In the genomic region with DNA sequence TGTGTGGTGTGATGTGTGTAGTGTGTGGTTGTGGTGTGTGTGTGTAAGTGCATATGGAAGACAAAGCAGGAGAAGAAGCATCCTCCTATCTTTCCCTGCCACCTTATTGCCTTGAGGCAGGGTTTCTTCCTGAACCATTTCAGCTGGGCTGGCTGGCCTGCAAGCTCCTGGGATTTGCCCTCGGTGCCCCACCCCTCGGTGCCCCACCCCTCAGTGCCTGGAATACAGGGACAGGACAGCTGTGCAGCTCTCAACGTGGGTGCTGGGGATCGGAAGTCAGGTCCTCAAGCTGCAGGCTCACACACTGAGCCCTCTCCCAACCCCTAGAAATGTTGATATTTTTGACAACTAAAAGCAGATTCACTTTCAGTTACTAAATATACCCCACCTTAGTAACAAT, we compare ENCODE assay signal across 29 mouse cellular contexts. TPM values are rescaled to one million over a fixed set of nuclear protein-coding genes. Genes with fewer than 3 reads are reported as not detected.
DNase-seq lines count a peak whose midpoint lies in the region; ATAC-seq lines count a peak whose summit lies in the region.
"Had no signal": no experiment of that assay in that cellular context is flagged by ENCODE, and none has a peak within 500 bp of the region (broad histone marks: within the 10 kb centered on the region; RNA-seq: fewer than 3 reads in every experiment).

No protein-coding gene starts in this region.

- no peak overlapping the region for H3K4me2 ChIP-seq in embryonic facial prominence, embryonic 14.5 days (ENCODE audit: low read depth, low read length)
- H3K4me2 ChIP-seq in limb, embryonic 11.5 days (ENCODE audit: low read depth, severe bottlenecking) = no peak overlapping the region
- no peak overlapping the region for H3K4me2 ChIP-seq in neural tube, embryonic 15.5 days
- H3K4me2 ChIP-seq: embryonic facial prominence, embryonic 15.5 days; heart, embryonic 11.5 days; hindbrain, embryonic 12.5 days had no signal

- H3K27ac ChIP-seq in embryonic facial prominence, embryonic 14.5 days (replicated peaks; ENCODE audit: low read depth, low read length) = no peak overlapping the region
- H3K27ac ChIP-seq in embryonic facial prominence, embryonic 10.5 days (replicated peaks) = no peak overlapping the region
- no peak overlapping the region for H3K27ac ChIP-seq in limb, embryonic 11.5 days (replicated peaks; ENCODE audit: low read depth, low read length)
- H3K27ac ChIP-seq in limb, embryonic 10.5 days = no peak overlapping the region
- H3K27ac ChIP-seq in neural tube, embryonic 15.5 days (replicated peaks) = no peak overlapping the region
- H3K27ac ChIP-seq: embryonic facial prominence, embryonic 15.5 days; forebrain, embryonic 10.5 days; gastrocnemius, adult 2 months; hindbrain, embryonic 12.5 days had no signal

- WGBS in embryonic facial prominence, embryonic 14.5 days = 37% methylated on average over 4 of the region's 4 CpGs
- 46% methylated on average over 4 of the region's 4 CpGs for WGBS in embryonic facial prominence, embryonic 10.5 days
- WGBS in limb, embryonic 11.5 days = 51% methylated on average over 4 of the region's 4 CpGs
- 43% methylated on average over 4 of the region's 4 CpGs for WGBS in limb, embryonic 10.5 days
- 49% methylated on average over 4 of the region's 4 CpGs for WGBS in neural tube, embryonic 15.5 days

- 0 out of 2 replicates have a peak, but pooled peaks have one; percentile 24 for ATAC-seq in embryonic facial prominence, embryonic 14.5 days (ENCODE audit: low read depth)
- ATAC-seq in limb, embryonic 11.5 days (ENCODE audit: insufficient number of reproducible peaks, low FRiP score, low TSS enrichment, low read depth) = no peak
- no peak for ATAC-seq in neural tube, embryonic 15.5 days (ENCODE audit: low FRiP score)
- ATAC-seq: CD4-positive, CD25-positive, alpha-beta regulatory T cell, adult 4 months; forebrain, embryonic 14.5 days; hindbrain, embryonic 16.5 days had no signal

- no peak for DNase-seq in embryonic facial prominence, embryonic 14.5 days (ENCODE audit: low spot score)
- DNase-seq in embryonic facial prominence, embryonic 10.5 days (ENCODE audit: low spot score) = no peak
- peak; percentile 18 for DNase-seq in limb, embryonic 11.5 days (ENCODE audit: low spot score)
- DNase-seq in limb, embryonic 10.5 days (ENCODE audit: low spot score) = no peak
- peak; percentile 6 for DNase-seq in neural tube, embryonic 10.5 days (ENCODE audit: extremely low spot score, low spot score)
- no peak for DNase-seq in layer of hippocampus, adult 18-20 months (ENCODE audit: low spot score in 2 of 2)
- no peak for DNase-seq in embryo, embryonic 11 days
- DNase-seq: adrenal gland, adult 8-10 months; adrenal gland, postnatal 36 days; B cell, adult 2 months; cerebellum, adult 11 months; cerebellum, adult 9-10 months; cerebellum, postnatal 25 days; gastrocnemius, adult 2 months; gastrocnemius, postnatal 25 days; heart, postnatal 36 days had no signal

- H3K27me3 ChIP-seq in embryonic facial prominence, embryonic 14.5 days (replicated peaks; ENCODE audit: control insufficient read depth, insufficient read depth, low read length) = no peaks in the 10 kb centered on the region
- H3K27me3 ChIP-seq in embryonic facial prominence, embryonic 10.5 days (replicated peaks; ENCODE audit: low read depth, poor library complexity, severe bottlenecking) = no peaks in the 10 kb centered on the region
- no peaks in the 10 kb centered on the region for H3K27me3 ChIP-seq in limb, embryonic 11.5 days (ENCODE audit: control insufficient read depth, insufficient read depth, low read length)
- no peaks in the 10 kb centered on the region for H3K27me3 ChIP-seq in limb, embryonic 10.5 days (ENCODE audit: low read depth, poor library complexity, severe bottlenecking)
- no peaks in the 10 kb centered on the region for H3K27me3 ChIP-seq in neural tube, embryonic 15.5 days (replicated peaks)
- H3K27me3 ChIP-seq: embryonic facial prominence, embryonic 15.5 days; hindbrain, embryonic 12.5 days had no signal

- no peak overlapping the region for H3K4me3 ChIP-seq in embryonic facial prominence, embryonic 14.5 days (ENCODE audit: low read depth, low read length)
- no peak overlapping the region for H3K4me3 ChIP-seq in embryonic facial prominence, embryonic 10.5 days
- H3K4me3 ChIP-seq in limb, embryonic 11.5 days (ENCODE audit: low read depth, low read length) = no peak overlapping the region
- H3K4me3 ChIP-seq in limb, embryonic 10.5 days = no peak overlapping the region
- H3K4me3 ChIP-seq in neural tube, embryonic 15.5 days (replicated peaks) = no peak overlapping the region
- H3K4me3 ChIP-seq: embryonic facial prominence, embryonic 15.5 days; erythroblast, embryonic 14.5 days; forebrain, embryonic 10.5 days; gastrocnemius, adult 2 months; hindbrain, embryonic 12.5 days had no signal

- no peaks in the 10 kb centered on the region for H3K4me1 ChIP-seq in embryonic facial prominence, embryonic 14.5 days (ENCODE audit: control insufficient read depth, insufficient read depth, low read length)
- H3K4me1 ChIP-seq in embryonic facial prominence, embryonic 10.5 days = no peaks in the 10 kb centered on the region; the same call in 1 of the 2 replicates
- H3K4me1 ChIP-seq in limb, embryonic 11.5 days (ENCODE audit: control insufficient read depth, insufficient read depth, low read length) = no peaks in the 10 kb centered on the region
- H3K4me1 ChIP-seq in limb, embryonic 10.5 days = peaks cover 7% of the 10 kb centered on the region
- H3K4me1 ChIP-seq in neural tube, embryonic 15.5 days = no peaks in the 10 kb centered on the region
- H3K4me1 ChIP-seq: embryonic facial prominence, embryonic 15.5 days; hindbrain, embryonic 12.5 days had no signal

- H3K9me3 ChIP-seq in embryonic facial prominence, embryonic 14.5 days (ENCODE audit: control insufficient read depth, low read length) = no peaks in the 10 kb centered on the region
- H3K9me3 ChIP-seq in embryonic facial prominence, embryonic 10.5 days = no peaks in the 10 kb centered on the region
- H3K9me3 ChIP-seq in limb, embryonic 11.5 days (ENCODE audit: control insufficient read depth, low read length) = no peaks in the 10 kb centered on the region
- H3K9me3 ChIP-seq in limb, embryonic 10.5 days (replicated peaks) = no peaks in the 10 kb centered on the region
- no peaks in the 10 kb centered on the region for H3K9me3 ChIP-seq in neural tube, embryonic 15.5 days (replicated peaks)
- H3K9me3 ChIP-seq: embryonic facial prominence, embryonic 15.5 days; forebrain, embryonic 10.5 days; hindbrain, embryonic 12.5 days had no signal

- H3K9ac ChIP-seq in embryonic facial prominence, embryonic 14.5 days (ENCODE audit: low read depth, low read length) = no peak overlapping the region
- no peak overlapping the region for H3K9ac ChIP-seq in limb, embryonic 11.5 days (ENCODE audit: low read length)
- no peak overlapping the region for H3K9ac ChIP-seq in neural tube, embryonic 15.5 days (replicated peaks)
- H3K9ac ChIP-seq: embryonic facial prominence, embryonic 15.5 days; hindbrain, embryonic 12.5 days had no signal

- H3K36me3 ChIP-seq in embryonic facial prominence, embryonic 14.5 days (ENCODE audit: control insufficient read depth, insufficient read depth, low read length) = no peaks in the 10 kb centered on the region
- peaks cover 6% of the 10 kb centered on the region; the same call in 1 of the 2 replicates for H3K36me3 ChIP-seq in embryonic facial prominence, embryonic 10.5 days (replicated peaks)
- H3K36me3 ChIP-seq in limb, embryonic 11.5 days (ENCODE audit: control insufficient read depth, insufficient read depth, low read length) = no peaks in the 10 kb centered on the region; the same call in 1 of the 2 replicates
- H3K36me3 ChIP-seq in limb, embryonic 10.5 days = peaks cover 1% of the 10 kb centered on the region
- no peaks in the 10 kb centered on the region for H3K36me3 ChIP-seq in neural tube, embryonic 15.5 days
- H3K36me3 ChIP-seq: G1E; hindbrain, embryonic 12.5 days had no signal

RNA-seq across cellular contexts. Expression of gene Adam30, which starts 4.3 kb away (rescaled TPM):
- not detected in 2 replicates for polyA plus RNA-seq in embryonic facial prominence, embryonic 14.5 days (2014; fragmentation: Nextera tagmentation; extraction: Ambion mirVana)
- not detected in 2 replicates for polyA plus RNA-seq in embryonic facial prominence, embryonic 10.5 days (2016; fragmentation: Nextera tagmentation; extraction: Ambion mirVana)
- polyA plus RNA-seq in limb, embryonic 11.5 days (2014; fragmentation: Nextera tagmentation; extraction: Ambion mirVana) = not detected in 2 replicates
- polyA plus RNA-seq in limb, embryonic 10.5 days (2016; fragmentation: Nextera tagmentation; extraction: Ambion mirVana) = not detected in 2 replicates
- polyA plus RNA-seq in neural tube, embryonic 15.5 days (2015; fragmentation: Nextera tagmentation; extraction: Ambion mirVana) = not detected in 2 replicates
- total RNA-seq in layer of hippocampus, adult 18-20 months (2021) = not detected
- total RNA-seq: adrenal gland, adult 8-10 months; adrenal gland, postnatal 36 days; gastrocnemius, adult 2 months; gastrocnemius, postnatal 25 days; granulocyte monocyte progenitor cell, adult 5-6 weeks; heart, postnatal 36 days had no signal
- polyA plus RNA-seq: CD4-positive, CD25-positive, alpha-beta regulatory T cell, adult 4 months; cortical plate, adult 2 months; embryonic facial prominence, embryonic 15.5 days; erythroblast, embryonic 14.5 days; forebrain, embryonic 10.5 days; forebrain, embryonic 14.5 days; G1E; heart, embryonic 11.5 days; heart, postnatal 0 days; hindbrain, embryonic 12.5 days; hindbrain, embryonic 16.5 days had no signal

Comparison
In these comparisons a context has a peak if more than half of its experiments do, and no peak if none do; other contexts are left out.
1. DNase-seq: peak in limb, embryonic 11.5 days (single experiment) and neural tube, embryonic 10.5 days (single experiment); none in embryonic facial prominence, embryonic 14.5 days (single experiment), embryonic facial prominence, embryonic 10.5 days (single experiment), limb, embryonic 10.5 days (single experiment), layer of hippocampus, adult 18-20 months (0 of 2) and embryo, embryonic 11 days (single experiment).